Mouse (Mus musculus) megakaryocyte progenitor cell, adult 5-6 weeks (primary cell): Measurements from ENCODE around the gene Prkci. TPM values are rescaled to one million over a fixed set of nuclear protein-coding genes. Genes with fewer than 3 reads are reported as not detected.

ENCODE experiments used
- ATAC-seq: replicated peaks from 2 replicates; pipeline ENCODE4 v1.8.0; 2016; ENCODE audit warnings: mild to moderate bottlenecking, moderate TSS enrichment, inconsistent platforms; ENCODE audit not compliant: poor library complexity
- total RNA-seq, 2 experiments: library from RNA; stranded (forward) in 1 of 2; stranded (reverse) in 1 of 2; fragments of 157-497, 149-512 nt in 1 of 2; fragments of 200-1000 nt in 1 of 2; gene quantifications; 2 replicates each; pipeline versions ENCODE4 v1.2.3 to v1.2.4; 2015 to 2017

Prkci gene
- total RNA-seq, 2 experiments from 2014 or later: 18.9 to 20.1 TPM

- ATAC-seq: no peak
Measured at GRCm38 (mm10) chr3:31082838-31083506, 87.4 kb downstream of the Prkci start.

GRCm38 (mm10) chr3:31083507-31084245, 88.1 kb downstream of the Prkci start:
- ATAC-seq: peak; percentile 98

GRCm38 (mm10) chr3:31085000-31085399, 89.5 kb downstream of the Prkci start:
- no peak for ATAC-seq

- no peak for ATAC-seq
Measured at GRCm38 (mm10) chr3:31088789-31089775, 93.5 kb downstream of the Prkci start.

GRCm38 (mm10) chr3:31089956-31090355, 94.4 kb downstream of the Prkci start:
- ATAC-seq: 0 out of 2 replicates have a peak, but pooled peaks have one; percentile 7

GRCm38 (mm10) chr3:31093196-31093595, 97.6 kb downstream of the Prkci start:
- peak; percentile 8 for ATAC-seq

GRCm38 (mm10) chr3:31093627-31094351, 98.2 kb downstream of the Prkci start:
- peak; percentile 54 for ATAC-seq

GRCm38 (mm10) chr3:31094531-31095178, 99.1 kb downstream of the Prkci start, which contains the start of gene Skil:
TSS of gene Skil (plus strand) at chr3:31095058.
- ATAC-seq: peak; percentile 68

- ATAC-seq: no peak
Measured at GRCm38 (mm10) chr3:31095179-31095490, 99.6 kb downstream of the Prkci start.

- ATAC-seq: peak; percentile 17
Measured at GRCm38 (mm10) chr3:31095491-31096154, 100.1 kb downstream of the Prkci start.

- no peak for ATAC-seq
Measured at GRCm38 (mm10) chr3:31096155-31097101, 100.9 kb downstream of the Prkci start.

GRCm38 (mm10) chr3:31097102-31097720, 101.7 kb downstream of the Prkci start:
- no peak for ATAC-seq

GRCm38 (mm10) chr3:31097976-31098375, 102.4 kb downstream of the Prkci start:
- ATAC-seq: no peak

- ATAC-seq: no peak
Measured at GRCm38 (mm10) chr3:31098556-31098955, 103.0 kb downstream of the Prkci start.

GRCm38 (mm10) chr3:31100026-31100425, 104.5 kb downstream of the Prkci start:
- no peak for ATAC-seq

- ATAC-seq: no peak
Measured at GRCm38 (mm10) chr3:31100802-31101201, 105.3 kb downstream of the Prkci start.
